Mouse (Mus musculus): ENCODE measurements around the gene Hyal1. TPM values are rescaled to one million over a fixed set of nuclear protein-coding genes. Genes with fewer than 3 reads are reported as not detected.

Hyal1 gene
- total and polyA plus RNA-seq, 2 experiments: 33.2 to 43.4 TPM

DNA sequence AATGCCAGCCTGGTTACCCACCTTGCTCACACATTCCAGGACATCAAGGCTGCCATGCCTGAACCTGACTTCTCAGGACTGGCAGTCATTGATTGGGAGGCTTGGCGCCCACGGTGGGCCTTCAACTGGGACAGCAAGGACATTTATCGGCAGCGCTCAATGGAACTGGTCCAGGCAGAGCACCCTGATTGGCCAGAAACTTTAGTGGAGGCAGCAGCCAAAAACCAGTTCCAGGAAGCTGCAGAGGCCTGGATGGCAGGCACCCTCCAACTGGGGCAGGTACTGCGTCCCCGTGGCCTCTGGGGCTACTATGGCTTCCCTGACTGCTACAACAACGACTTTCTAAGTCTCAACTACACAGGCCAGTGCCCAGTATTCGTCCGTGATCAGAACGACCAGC is 1.1 kb downstream of the Hyal1 start:
- DNase-seq (ENCODE audit: extremely low read depth, low read depth, low spot score): peak; percentile 90
- Histone ChIP-seq H3K9ac (ENCODE audit: low read depth, low read length) (peak overlapping the region; percentile 91), H3K79me2 (ENCODE audit: control insufficient read depth, insufficient read depth, low read length) (peaks cover 15% of the 10 kb centered on the region; the same call in 1 of the 2 replicates), H3K27me3 (ENCODE audit: control insufficient read depth, insufficient read depth, low read length) (no peaks in the 10 kb centered on the region), H3K27ac (replicated peaks; ENCODE audit: insufficient read depth, low read depth, low read length) (peak overlapping the region; percentile 97), H3K36me3 (ENCODE audit: control insufficient read depth, insufficient read depth, low read length) (peaks cover 2% of the 10 kb centered on the region; the same call in 1 of the 2 replicates), H3K4me1 (ENCODE audit: control insufficient read depth, insufficient read depth, low read length) (peaks cover 28% of the 10 kb centered on the region), H3K4me3 (ENCODE audit: insufficient read depth, low read depth, low read length) (peak overlapping the region; percentile 91)
- 20% methylated on average over 10 of the region's 10 CpGs for WGBS
- TF ChIP-seq POLR2A (IDR thresholded peaks at IDR 0.05; ENCODE audit: extremely low read depth, insufficient read depth, low read length) (peak; percentile 44; the same call in 1 of the 2 replicates), CTCF (IDR thresholded peaks at IDR 0.05; ENCODE audit: low read depth, low read length) (no peak)

GRCm38 (mm10) chr9:107578587-107578986 is 1.9 kb downstream of the Hyal1 start, which contains the start of gene Naa80:
TSS of gene Naa80 (plus strand) at chr9:107578887.
- no peak for DNase-seq (ENCODE audit: extremely low read depth, low read depth, low spot score)
- Histone ChIP-seq H3K79me2 (ENCODE audit: control insufficient read depth, insufficient read depth, low read length) (peaks cover 15% of the 10 kb centered on the region; the same call in 1 of the 2 replicates), H3K27me3 (ENCODE audit: control insufficient read depth, insufficient read depth, low read length) (no peaks in the 10 kb centered on the region), H3K4me1 (ENCODE audit: control insufficient read depth, insufficient read depth, low read length) (peaks cover 28% of the 10 kb centered on the region), H3K9ac (ENCODE audit: low read depth, low read length) (peak within 1 kb of the TSS; percentile 91), H3K36me3 (ENCODE audit: control insufficient read depth, insufficient read depth, low read length) (peaks cover 2% of the 10 kb centered on the region; the same call in 1 of the 2 replicates), H3K4me3 (ENCODE audit: insufficient read depth, low read depth, low read length) (peak within 1 kb of the TSS; percentile 91), H3K27ac (replicated peaks; ENCODE audit: insufficient read depth, low read depth, low read length) (peak within 1 kb of the TSS; percentile 97)
- WGBS: 24% methylated on average over 3 of the region's 3 CpGs
- TF ChIP-seq CTCF (IDR thresholded peaks at IDR 0.05; ENCODE audit: low read depth, low read length) (no peak), POLR2A (IDR thresholded peaks at IDR 0.05; ENCODE audit: extremely low read depth, insufficient read depth, low read length) (no peak)

DNA sequence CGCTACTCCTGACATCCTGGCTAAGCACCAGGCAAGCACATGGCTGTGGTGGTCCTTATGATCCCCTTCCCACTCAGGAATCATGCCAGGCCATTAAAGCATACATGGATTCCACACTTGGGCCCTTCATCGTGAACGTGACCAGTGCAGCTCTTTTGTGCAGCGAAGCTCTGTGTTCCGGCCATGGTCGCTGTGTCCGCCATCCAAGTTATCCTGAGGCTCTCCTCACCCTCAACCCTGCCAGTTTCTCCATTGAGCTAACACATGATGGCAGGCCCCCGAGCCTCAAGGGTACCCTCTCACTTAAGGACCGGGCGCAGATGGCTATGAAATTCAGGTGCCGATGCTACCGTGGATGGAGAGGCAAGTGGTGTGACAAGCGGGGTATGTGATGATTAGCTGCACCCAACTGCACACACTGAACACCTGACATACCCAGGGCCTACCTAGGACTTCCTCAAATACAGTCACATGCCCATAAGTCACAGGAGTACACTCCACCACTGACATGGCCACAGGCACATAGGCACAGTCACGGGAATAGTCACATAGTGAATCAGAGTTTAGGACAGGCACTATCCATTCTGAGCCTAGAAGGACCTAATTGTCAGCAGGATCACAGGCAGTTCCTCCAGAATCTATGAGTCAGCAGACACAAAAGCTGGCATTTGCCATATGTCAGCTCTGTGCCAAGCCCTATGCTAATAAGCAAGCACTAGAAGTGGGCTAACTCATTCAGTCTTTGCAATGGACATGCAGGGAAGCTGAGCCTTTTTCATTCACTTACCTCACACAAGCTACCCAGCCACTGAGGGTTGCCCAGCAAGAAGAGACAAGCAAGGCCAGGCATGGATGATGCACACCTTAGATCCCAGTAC is 2.5 kb downstream of the Hyal1 start:
- Histone ChIP-seq H3K79me2 (ENCODE audit: control insufficient read depth, insufficient read depth, low read length) (peaks cover 15% of the 10 kb centered on the region; the same call in 1 of the 2 replicates), H3K4me3 (ENCODE audit: insufficient read depth, low read depth, low read length) (peak overlapping the region; percentile 8), H3K27ac (replicated peaks; ENCODE audit: insufficient read depth, low read depth, low read length) (peak overlapping the region; percentile 20), H3K4me1 (ENCODE audit: control insufficient read depth, insufficient read depth, low read length) (peaks cover 28% of the 10 kb centered on the region), H3K27me3 (ENCODE audit: control insufficient read depth, insufficient read depth, low read length) (no peaks in the 10 kb centered on the region), H3K9ac (ENCODE audit: low read depth, low read length) (peak overlapping the region; percentile 64), H3K36me3 (ENCODE audit: control insufficient read depth, insufficient read depth, low read length) (peaks cover 2% of the 10 kb centered on the region; the same call in 1 of the 2 replicates)
- 91% methylated on average over 14 of the region's 14 CpGs for WGBS
- DNase-seq (ENCODE audit: extremely low read depth, low read depth, low spot score): peak; percentile 39
- TF ChIP-seq POLR2A (IDR thresholded peaks at IDR 0.05; ENCODE audit: extremely low read depth, insufficient read depth, low read length) (no peak), CTCF (IDR thresholded peaks at IDR 0.05; ENCODE audit: low read depth, low read length) (no peak)

GRCm38 (mm10) chr9:107580501-107581317 is 4.0 kb downstream of the Hyal1 start, which contains the start of gene Hyal3:
TSS of gene Hyal3 (plus strand) at chr9:107580818.
- H3K4me3 ChIP-seq (ENCODE audit: insufficient read depth, low read depth, low read length): peak within 1 kb of the TSS; percentile 67
- peak within 1 kb of the TSS; percentile 57 for H3K27ac ChIP-seq (replicated peaks; ENCODE audit: insufficient read depth, low read depth, low read length)
- peaks cover 26% of the 10 kb centered on the region for H3K4me1 ChIP-seq (ENCODE audit: control insufficient read depth, insufficient read depth, low read length)
- H3K9ac ChIP-seq (ENCODE audit: low read depth, low read length): peak within 1 kb of the TSS; percentile 74
- H3K79me2 ChIP-seq (ENCODE audit: control insufficient read depth, insufficient read depth, low read length): peaks cover 15% of the 10 kb centered on the region; the same call in 1 of the 2 replicates
- TF ChIP-seq POLR2A (IDR thresholded peaks at IDR 0.05; ENCODE audit: extremely low read depth, insufficient read depth, low read length): peak; percentile 87
- TF ChIP-seq CTCF (IDR thresholded peaks at IDR 0.05; ENCODE audit: low read depth, low read length): no peak
- H3K36me3 ChIP-seq (ENCODE audit: control insufficient read depth, insufficient read depth, low read length): peaks cover 2% of the 10 kb centered on the region; the same call in 1 of the 2 replicates
- no peaks in the 10 kb centered on the region for H3K27me3 ChIP-seq (ENCODE audit: control insufficient read depth, insufficient read depth, low read length)
- WGBS: under 1% methylated on average over 32 of the region's 32 CpGs
- peak; percentile 95 for DNase-seq (ENCODE audit: extremely low read depth, low read depth, low spot score)

- Histone ChIP-seq H3K4me1 (ENCODE audit: control insufficient read depth, insufficient read depth, low read length) (peaks cover 21% of the 10 kb centered on the region), H3K27ac (replicated peaks; ENCODE audit: insufficient read depth, low read depth, low read length) (peak overlapping the region; percentile 57), H3K4me3 (ENCODE audit: insufficient read depth, low read depth, low read length) (no peak overlapping the region), H3K36me3 (ENCODE audit: control insufficient read depth, insufficient read depth, low read length) (peaks cover 2% of the 10 kb centered on the region; the same call in 1 of the 2 replicates), H3K9ac (ENCODE audit: low read depth, low read length) (peak overlapping the region; percentile 74), H3K27me3 (ENCODE audit: control insufficient read depth, insufficient read depth, low read length) (no peaks in the 10 kb centered on the region), H3K79me2 (ENCODE audit: control insufficient read depth, insufficient read depth, low read length) (peaks cover 15% of the 10 kb centered on the region; the same call in 1 of the 2 replicates)
- peak; percentile 61 for DNase-seq (ENCODE audit: extremely low read depth, low read depth, low spot score)
- TF ChIP-seq POLR2A (IDR thresholded peaks at IDR 0.05; ENCODE audit: extremely low read depth, insufficient read depth, low read length) (no peak), CTCF (IDR thresholded peaks at IDR 0.05; ENCODE audit: low read depth, low read length) (no peak)
- WGBS: 33% methylated on average over 4 of the region's 4 CpGs
These were observed 4.9 kb downstream of the Hyal1 start for GRCm38 (mm10) chr9:107581584-107581983.

Data from liver, adult 2 months (tissue).